Mouse (Mus musculus) thymus, adult 2 months (tissue): Measurements from ENCODE around the gene Fut8. TPM values are rescaled to one million over a fixed set of nuclear protein-coding genes. Genes with fewer than 3 reads are reported as not detected.

Experiments
- DNase-seq: peaks from one replicate; pipeline ENCODE4 v3.0.0; 2021
- H3K27ac ChIP-seq: fragments of 200-500 bp; 2 replicates; pipeline ENCODE4 v1.5.1; 2012; ENCODE audit warnings: low read length, control low read depth; ENCODE audit not compliant: control insufficient read depth, insufficient read depth
- H3K27me3 ChIP-seq: fragments of 200-500 bp; 2 replicates; pipeline ENCODE4 v1.6.1; 2012; ENCODE audit warnings: mild to moderate bottlenecking, low read length, moderate library complexity, mixed read lengths; ENCODE audit not compliant: control insufficient read depth, insufficient read depth
- H3K36me3 ChIP-seq: fragments of 200-500 bp; 2 replicates; pipeline ENCODE4 v1.6.1; 2012; ENCODE audit warnings: mild to moderate bottlenecking, low read length, moderate library complexity; ENCODE audit not compliant: control insufficient read depth, insufficient read depth
- H3K4me1 ChIP-seq: fragments of 200-500 bp; replicated peaks from 2 replicates; pipeline ENCODE4 v1.6.1; 2012; ENCODE audit warnings: low read length; ENCODE audit not compliant: control insufficient read depth, insufficient read depth
- H3K4me3 ChIP-seq: fragments of 200-500 bp; 2 replicates; pipeline ENCODE4 v1.5.1; 2012; ENCODE audit warnings: mild to moderate bottlenecking, low read length, control low read depth, moderate library complexity; ENCODE audit not compliant: control insufficient read depth, insufficient read depth
- CTCF ChIP-seq: fragments of 200-500 bp; IDR thresholded peaks from 2 replicates; pipeline ENCODE4 v1.5.1; 2012; ENCODE audit warnings: mild to moderate bottlenecking, control low read depth, low read length, moderate library complexity, borderline replicate concordance; ENCODE audit not compliant: control insufficient read depth, poor library complexity, insufficient read depth; ENCODE audit errors: extremely low read depth
- POLR2A ChIP-seq: fragments of 200-500 bp; IDR thresholded peaks from 2 replicates; pipeline ENCODE4 v1.6.1; 2012; ENCODE audit warnings: mild to moderate bottlenecking, low read length, control low read depth, moderate library complexity; ENCODE audit not compliant: control insufficient read depth, poor library complexity, insufficient read depth; ENCODE audit errors: extremely low read depth
- WGBS: fragments of 180-500 bp; shearing (Covaris S2); methylation state at CpG from one replicate; pipeline ENCODE4 v1.1.7; 2018; 5-methylcytosine and 5-hydroxymethylcytosine counted together
- polyA plus RNA-seq: library from polyadenylated mRNA; depleted of rRNA; stranded (reverse); fragments of >200 nt; gene quantifications from 2 replicates; pipeline ENCODE4 v1.2.3, GENCODE M21; 2012

Fut8 gene
- polyA plus RNA-seq, 1 experiment: 10.8 TPM

DNA sequence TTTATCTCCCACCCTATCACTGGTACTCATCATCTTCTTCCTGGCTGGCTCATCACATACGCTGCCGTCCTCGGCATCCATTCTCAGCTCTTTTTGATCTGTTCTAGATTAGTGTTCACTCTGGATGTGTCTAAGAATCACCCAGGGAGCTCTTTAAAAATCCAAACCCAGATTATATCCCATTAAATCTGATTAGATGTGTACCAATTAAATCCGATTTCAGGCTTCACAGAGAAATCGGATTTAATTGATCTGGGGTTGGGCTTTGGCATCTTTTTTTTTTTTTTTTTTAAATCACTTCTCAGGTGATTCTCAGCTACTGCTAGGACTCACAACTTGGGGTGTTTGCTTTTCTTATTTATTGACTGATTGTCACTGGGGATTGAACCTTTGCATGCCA is 17.3 kb upstream of the Fut8 start:
- 96% methylated on average over 5 of the region's 5 CpGs for WGBS
- TF ChIP-seq POLR2A (no peak), CTCF (no peak)
- H3K27ac ChIP-seq: no peak overlapping the region

DNA sequence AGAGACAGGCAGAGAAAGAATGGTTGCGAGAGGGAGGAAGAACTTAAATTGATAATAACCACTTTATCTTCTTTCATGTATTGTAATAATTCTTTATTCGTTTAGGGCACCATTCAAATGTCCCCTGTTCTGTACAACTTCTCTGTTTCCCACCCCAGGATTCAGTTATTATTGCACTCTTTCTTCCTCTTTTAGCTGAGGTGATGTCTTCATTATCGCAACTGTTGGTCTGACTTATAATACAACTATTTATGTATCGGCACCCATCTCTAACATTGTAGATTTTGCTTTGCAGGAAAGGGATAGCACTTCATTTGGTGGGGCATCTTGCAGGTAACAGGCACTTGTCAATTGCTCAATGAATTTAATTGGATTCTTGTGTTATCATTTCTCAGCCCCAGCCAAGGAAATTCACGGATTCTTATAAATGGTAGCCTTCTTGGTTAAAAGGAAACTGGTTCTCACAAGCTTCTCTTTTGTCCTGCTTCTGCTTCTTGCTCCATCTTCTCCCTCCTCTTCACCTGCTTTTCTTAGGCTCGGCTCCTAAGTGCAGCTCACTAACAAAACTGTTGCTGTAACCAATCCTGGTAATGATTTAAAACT is 15.6 kb upstream of the Fut8 start:
- TF ChIP-seq CTCF (no peak), POLR2A (no peak)
- DNase-seq: no peak
- Histone ChIP-seq H3K4me3 (no peak overlapping the region), H3K27ac (no peak overlapping the region), H3K27me3 (no peaks in the 10 kb centered on the region), H3K36me3 (no peaks in the 10 kb centered on the region), H3K4me1 (no peaks in the 10 kb centered on the region)
- WGBS: 78% methylated on average over 6 of the region's 6 CpGs

More for the DNA sequence above, 17.3 kb upstream of the Fut8 start:
- no peak for DNase-seq
- Histone ChIP-seq H3K36me3 (no peaks in the 10 kb centered on the region), H3K4me3 (no peak overlapping the region), H3K27me3 (no peaks in the 10 kb centered on the region), H3K4me1 (no peaks in the 10 kb centered on the region)

DNA sequence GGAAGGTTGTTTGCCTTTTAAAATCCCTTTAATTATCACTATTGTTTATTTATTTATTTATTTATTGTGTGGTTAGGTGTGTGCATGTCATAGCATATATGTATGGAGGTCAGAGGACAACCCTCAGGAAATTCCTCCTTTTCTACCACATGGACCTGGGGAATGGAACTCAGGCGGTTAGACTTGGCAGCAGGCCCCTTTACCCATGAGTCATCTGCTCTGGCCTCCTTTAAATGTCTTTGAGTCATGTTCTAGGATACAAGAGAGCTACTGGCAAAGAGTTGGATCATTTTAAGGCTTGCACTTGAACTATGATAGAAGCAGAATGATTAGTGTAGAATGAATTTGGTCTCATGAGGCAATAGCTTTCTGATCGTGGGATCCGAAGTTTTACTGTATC is 14.3 kb upstream of the Fut8 start:
- no peak for TF ChIP-seq POLR2A
- TF ChIP-seq CTCF: no peak
- Histone ChIP-seq H3K27me3 (no peaks in the 10 kb centered on the region), H3K4me3 (no peak overlapping the region), H3K27ac (no peak overlapping the region), H3K36me3 (no peaks in the 10 kb centered on the region), H3K4me1 (no peaks in the 10 kb centered on the region)
- 94% methylated on average over 3 of the region's 3 CpGs for whole genome bisulfite sequencing
- DNase-seq: no peak

DNA sequence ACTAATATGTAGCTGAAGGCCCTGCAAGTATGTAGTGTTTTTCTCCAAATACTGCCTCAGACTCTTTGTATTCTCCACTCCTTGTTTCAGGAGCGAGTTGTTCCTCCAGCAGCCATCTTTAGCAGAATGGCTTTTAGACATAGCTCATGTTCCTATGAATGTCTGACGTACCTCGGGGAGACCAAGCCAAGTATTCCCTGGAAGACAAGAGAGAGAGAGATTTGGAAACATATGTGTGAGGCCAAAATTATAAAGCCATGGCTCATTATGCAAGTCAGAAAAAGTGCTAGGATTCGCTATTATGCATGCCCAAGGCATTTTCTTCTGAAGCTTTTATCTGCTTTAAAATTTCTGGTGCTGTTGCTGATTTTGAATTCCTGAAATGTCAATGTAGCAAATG is 13.8 kb upstream of the Fut8 start:
- Histone ChIP-seq H3K27me3 (no peaks in the 10 kb centered on the region), H3K4me3 (no peak overlapping the region), H3K4me1 (no peaks in the 10 kb centered on the region), H3K27ac (no peak overlapping the region), H3K36me3 (no peaks in the 10 kb centered on the region)
- TF ChIP-seq POLR2A: no peak
- no peak for TF ChIP-seq CTCF
- 94% methylated on average over 4 of the region's 4 CpGs for WGBS
- DNase-seq: no peak

DNA sequence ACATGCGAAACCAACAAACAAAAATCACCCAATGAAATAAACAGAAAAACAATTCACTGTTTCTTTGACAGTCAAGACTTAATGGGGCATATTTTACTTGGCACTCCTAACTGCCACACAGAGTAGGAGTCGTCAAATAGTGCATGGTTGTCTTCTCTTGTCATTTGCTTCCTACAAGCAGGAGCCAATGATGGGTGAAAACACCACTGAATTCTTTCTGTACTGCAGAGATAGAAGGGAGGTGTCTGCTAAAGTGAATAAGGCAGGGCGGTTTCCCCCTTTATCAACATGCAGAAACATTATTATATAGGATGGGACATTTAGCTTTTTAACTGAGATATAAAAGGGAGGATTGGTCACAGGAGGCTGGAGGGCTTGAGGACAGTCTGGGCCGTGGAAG is 13.0 kb upstream of the Fut8 start:
- 95% methylated on average over 4 of the region's 4 CpGs for WGBS
- no peak for TF ChIP-seq CTCF
- no peak for TF ChIP-seq POLR2A
- H3K4me1 ChIP-seq: no peaks in the 10 kb centered on the region
- DNase-seq: no peak
- no peaks in the 10 kb centered on the region for H3K36me3 ChIP-seq
- H3K4me3 ChIP-seq: no peak overlapping the region
- H3K27me3 ChIP-seq: no peaks in the 10 kb centered on the region
- H3K27ac ChIP-seq: no peak overlapping the region

DNA sequence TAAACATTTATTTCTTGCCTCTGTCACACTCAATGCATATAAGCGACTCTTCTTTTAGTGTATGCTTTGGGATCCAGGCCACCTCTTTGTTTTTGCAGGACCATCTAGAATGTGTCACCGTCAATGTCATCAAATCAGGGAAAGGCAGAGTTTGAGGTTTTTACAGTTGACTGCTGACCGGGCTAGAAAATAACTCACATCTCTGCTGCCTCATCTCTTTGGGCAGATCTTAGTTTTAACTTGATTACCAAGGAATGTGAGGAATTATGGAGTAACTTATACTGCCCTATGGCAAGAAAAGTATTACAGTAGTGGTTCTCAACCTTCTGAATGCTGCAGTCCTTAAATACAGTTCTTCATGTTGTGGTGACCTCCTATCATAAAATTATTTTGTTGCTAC is 12.2 kb upstream of the Fut8 start:
- Histone ChIP-seq H3K27ac (no peak overlapping the region), H3K4me1 (no peaks in the 10 kb centered on the region), H3K36me3 (no peaks in the 10 kb centered on the region), H3K27me3 (no peaks in the 10 kb centered on the region), H3K4me3 (no peak overlapping the region)
- WGBS: 85% methylated on average over 3 of the region's 3 CpGs
- TF ChIP-seq POLR2A (no peak), CTCF (no peak)
- no peak for DNase-seq

DNA sequence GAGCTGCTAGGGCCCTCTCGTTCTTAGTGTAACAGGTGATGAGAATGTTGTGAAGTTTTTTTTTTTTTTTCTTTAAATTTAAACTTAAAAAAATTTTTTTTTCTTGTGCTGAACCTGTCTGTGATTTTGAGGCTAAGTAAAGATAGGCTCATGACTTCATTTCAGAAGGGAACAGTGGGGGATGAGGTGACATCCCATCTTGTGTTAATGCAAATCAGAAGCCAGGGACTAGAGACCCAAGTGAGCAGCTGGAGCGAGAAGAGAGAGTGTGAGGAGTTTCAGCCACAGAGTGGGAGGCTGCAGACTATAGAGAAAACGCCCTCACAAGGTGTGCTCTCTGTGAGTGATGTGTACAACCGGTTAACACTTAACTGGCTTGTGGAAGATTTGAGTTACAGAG is 2.0 kb upstream of the Fut8 start:
- no peak overlapping the region for H3K27ac ChIP-seq
- no peak overlapping the region for H3K4me3 ChIP-seq
- DNase-seq: no peak
- H3K4me1 ChIP-seq: peaks cover 3% of the 10 kb centered on the region; the same call in 1 of the 2 replicates
- no peaks in the 10 kb centered on the region for H3K27me3 ChIP-seq
- WGBS: 87% methylated on average over 4 of the region's 4 CpGs
- no peaks in the 10 kb centered on the region for H3K36me3 ChIP-seq
- no peak for TF ChIP-seq CTCF
- no peak for TF ChIP-seq POLR2A
